Mouse (Mus musculus) hindbrain, embryonic 14.5 days (tissue): ENCODE results near the gene Ctnnd2. TPM values are rescaled to one million over a fixed set of nuclear protein-coding genes. Genes with fewer than 3 reads are reported as not detected.

Experiments used
- ATAC-seq: fragments of 200-750 bp; cut with Nextera tagmentation; 2 replicates; pipeline ENCODE4 v1.8.0; 2017; ENCODE audit warnings: moderate number of reproducible peaks, mild to moderate bottlenecking, moderate TSS enrichment, moderate library complexity; ENCODE audit not compliant: low FRiP score
- DNase-seq: peaks from one replicate; pipeline ENCODE4 v3.0.0-alpha.2; 2015; ENCODE audit warnings: low spot score
- H3K27ac ChIP-seq: fragments of 300-500 bp; sonication (generic); 2 replicates; pipeline ENCODE4 v1.5.1; 2014; ENCODE audit warnings: mild to moderate bottlenecking, moderate library complexity
- H3K27me3 ChIP-seq: fragments of 300-500 bp; sonication (generic); 2 replicates; pipeline ENCODE4 v1.6.1; 2014; ENCODE audit warnings: mild to moderate bottlenecking, low read length, mixed read lengths; ENCODE audit not compliant: control insufficient read depth, insufficient read depth
- H3K36me3 ChIP-seq: fragments of 300-500 bp; sonication (generic); replicated peaks from 2 replicates; pipeline ENCODE4 v1.6.1; 2014; ENCODE audit not compliant: control insufficient read depth, insufficient read depth
- H3K4me1 ChIP-seq: fragments of 300-500 bp; sonication (generic); replicated peaks from 2 replicates; pipeline ENCODE4 v1.6.1; 2014; ENCODE audit warnings: antibody characterized with exemption, low read length, mixed read lengths; ENCODE audit not compliant: control insufficient read depth, insufficient read depth
- H3K4me2 ChIP-seq: fragments of 300-500 bp; sonication (generic); replicated peaks from 2 replicates; pipeline ENCODE4 v1.6.1; 2014; ENCODE audit warnings: mild to moderate bottlenecking, moderate library complexity
- H3K4me3 ChIP-seq: fragments of 300-500 bp; sonication (generic); replicated peaks from 2 replicates; pipeline ENCODE4 v1.5.1; 2014; ENCODE audit warnings: mild to moderate bottlenecking, low read length
- H3K9ac ChIP-seq: fragments of 300-500 bp; sonication (generic); 2 replicates; pipeline ENCODE4 v1.6.1; 2014
- H3K9me3 ChIP-seq: fragments of 300-500 bp; sonication (generic); 2 replicates; pipeline ENCODE4 v1.6.1; 2016; ENCODE audit warnings: low read length; ENCODE audit not compliant: control insufficient read depth
- WGBS: fragments of 180-500 bp; shearing (Covaris S2); extraction: QIAGEN DNeasy Blood & Tissue Kit; methylation state at CpG from one replicate; pipeline ENCODE4 v1.1.7; 2014; 5-methylcytosine and 5-hydroxymethylcytosine counted together
- polyA plus RNA-seq: library from polyadenylated mRNA; unstranded; fragments of >200 nt; fragmentation: Nextera tagmentation; extraction: Ambion mirVana; gene quantifications from 2 replicates; pipeline ENCODE4 v1.2.1, GENCODE M21; 2014

The Ctnnd2 gene
- polyA plus RNA-seq, 1 experiment from 2014 or later = 64.2 TPM

DNA sequence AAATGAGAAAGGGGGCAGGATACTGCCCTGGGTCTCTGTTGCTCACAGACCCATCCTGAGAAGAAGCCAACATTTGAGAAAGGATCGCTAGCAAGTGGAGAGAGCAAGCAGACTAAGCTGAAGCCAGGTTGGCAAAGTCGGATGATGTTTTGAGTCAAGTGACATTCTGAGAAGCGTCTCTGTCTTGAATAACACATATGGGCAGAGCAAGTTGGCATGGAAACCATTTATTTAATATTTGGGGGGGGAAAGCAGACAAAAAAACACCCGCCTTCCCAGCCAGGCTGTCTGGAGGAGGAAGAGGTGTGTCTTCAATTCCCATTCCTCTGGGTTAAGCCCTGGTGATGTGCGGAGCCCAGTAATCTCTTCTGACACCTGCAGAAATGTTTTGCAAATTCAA lies 832.1 kb downstream of the Ctnnd2 start:
- no peak overlapping the region for H3K27ac ChIP-seq
- no peak overlapping the region for H3K4me2 ChIP-seq
- peaks cover 10% of the 10 kb centered on the region; the same call in 1 of the 2 replicates for H3K36me3 ChIP-seq
- H3K4me3 ChIP-seq = no peak overlapping the region
- H3K27me3 ChIP-seq = no peaks in the 10 kb centered on the region
- DNase-seq (no peak), ATAC-seq (no peak)
- H3K9me3 ChIP-seq = no peaks in the 10 kb centered on the region
- no peaks in the 10 kb centered on the region for H3K4me1 ChIP-seq
- 88% methylated on average over 5 of the region's 5 CpGs for WGBS
- H3K9ac ChIP-seq = no peak overlapping the region

DNA sequence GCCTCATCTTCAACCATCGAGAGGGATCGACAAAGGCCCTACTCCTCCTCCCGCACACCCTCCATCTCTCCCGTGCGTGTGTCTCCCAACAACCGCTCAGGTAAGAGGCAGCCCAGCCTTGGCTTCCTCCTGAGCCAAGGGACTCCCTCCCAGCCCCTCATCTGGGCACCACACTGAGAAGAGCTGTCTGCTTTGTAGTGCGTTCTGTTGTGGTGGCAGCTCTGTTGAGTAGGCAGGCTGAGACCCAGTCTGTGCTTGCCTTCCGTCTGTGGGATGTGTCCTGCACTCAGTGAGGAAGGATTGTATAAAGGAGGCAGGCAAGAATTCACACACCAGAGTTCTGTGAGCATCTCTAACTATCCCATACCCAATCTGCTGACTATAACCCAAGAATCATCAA lies 832.6 kb downstream of the Ctnnd2 start:
- H3K27ac ChIP-seq = no peak overlapping the region
- ATAC-seq (no peak), DNase-seq (no peak)
- H3K9ac ChIP-seq = no peak overlapping the region
- H3K4me1 ChIP-seq = no peaks in the 10 kb centered on the region
- no peaks in the 10 kb centered on the region for H3K9me3 ChIP-seq
- no peak overlapping the region for H3K4me3 ChIP-seq
- no peaks in the 10 kb centered on the region for H3K27me3 ChIP-seq
- no peak overlapping the region for H3K4me2 ChIP-seq
- peaks cover 12% of the 10 kb centered on the region; the same call in 1 of the 2 replicates for H3K36me3 ChIP-seq
- 86% methylated on average over 8 of the region's 8 CpGs for WGBS

DNA sequence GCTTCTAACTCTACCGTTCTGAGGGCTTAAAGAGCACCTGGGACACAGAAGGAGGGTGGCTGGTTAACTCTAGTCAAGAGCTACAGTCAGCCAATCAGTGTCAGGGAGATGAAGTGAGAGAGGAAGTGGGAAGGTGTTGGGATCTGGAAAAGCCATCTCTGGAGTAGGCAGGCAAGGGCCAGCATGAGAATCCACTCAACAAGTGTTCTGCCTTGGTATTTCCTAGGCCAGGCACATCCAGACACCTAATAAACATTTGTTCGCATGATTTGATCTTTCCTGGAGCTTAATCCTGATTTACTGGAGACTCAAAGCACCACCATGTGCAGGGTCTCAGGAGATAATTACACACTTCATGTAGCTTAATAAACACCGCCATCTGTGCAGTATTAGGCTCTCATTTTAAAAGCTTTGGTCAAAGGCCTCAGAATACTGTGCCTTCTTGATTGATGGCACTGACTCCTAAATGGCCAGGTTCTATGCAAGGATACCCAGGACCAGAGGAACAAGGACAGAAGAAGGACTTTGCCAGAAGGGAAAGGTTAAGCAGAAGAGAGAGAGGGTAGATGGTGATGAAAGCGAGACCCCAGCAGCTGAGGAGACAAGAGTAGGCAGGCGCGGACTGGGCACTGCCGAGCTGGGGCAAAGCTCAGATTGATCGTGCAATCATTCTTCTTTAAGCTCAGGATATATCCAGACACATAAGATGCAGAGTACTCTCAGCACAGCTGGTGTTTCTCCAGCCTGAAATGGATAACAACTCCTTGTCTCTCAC lies 833.8 kb downstream of the Ctnnd2 start:
- H3K4me2 ChIP-seq = no peak overlapping the region
- H3K36me3 ChIP-seq = peaks cover 12% of the 10 kb centered on the region; the same call in 1 of the 2 replicates
- WGBS = 81% methylated on average over 8 of the region's 8 CpGs
- H3K9me3 ChIP-seq = no peaks in the 10 kb centered on the region
- no peak for DNase-seq
- no peak overlapping the region for H3K9ac ChIP-seq
- no peak overlapping the region for H3K4me3 ChIP-seq
- H3K27me3 ChIP-seq = no peaks in the 10 kb centered on the region
- H3K27ac ChIP-seq = no peak overlapping the region
- H3K4me1 ChIP-seq = no peaks in the 10 kb centered on the region
- no peak for ATAC-seq

DNA sequence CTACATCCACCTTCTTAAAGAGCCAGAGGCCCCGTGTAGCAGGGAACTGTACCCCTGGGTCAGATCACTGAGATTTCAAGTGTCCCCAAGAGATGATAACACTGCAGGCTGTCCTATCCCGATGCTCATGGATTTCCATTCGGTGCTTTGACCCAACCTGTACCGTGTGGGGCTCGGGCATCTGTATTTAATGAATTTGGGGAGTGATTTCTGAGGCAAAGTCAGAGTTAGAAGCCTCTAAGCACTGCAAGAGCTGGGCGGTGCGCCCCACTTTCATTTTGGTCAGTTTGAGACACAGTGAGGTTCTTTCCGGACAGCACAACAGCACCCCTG lies 834.4 kb downstream of the Ctnnd2 start:
- no peak for ATAC-seq
- 91% methylated on average over 8 of the region's 8 CpGs for WGBS
- no peak overlapping the region for H3K27ac ChIP-seq
- peaks cover 12% of the 10 kb centered on the region; the same call in 1 of the 2 replicates for H3K36me3 ChIP-seq
- no peak overlapping the region for H3K9ac ChIP-seq
- no peak overlapping the region for H3K4me3 ChIP-seq
- no peaks in the 10 kb centered on the region for H3K4me1 ChIP-seq
- no peak overlapping the region for H3K4me2 ChIP-seq
- H3K9me3 ChIP-seq = no peaks in the 10 kb centered on the region
- H3K27me3 ChIP-seq = no peaks in the 10 kb centered on the region
- no peak for DNase-seq

DNA sequence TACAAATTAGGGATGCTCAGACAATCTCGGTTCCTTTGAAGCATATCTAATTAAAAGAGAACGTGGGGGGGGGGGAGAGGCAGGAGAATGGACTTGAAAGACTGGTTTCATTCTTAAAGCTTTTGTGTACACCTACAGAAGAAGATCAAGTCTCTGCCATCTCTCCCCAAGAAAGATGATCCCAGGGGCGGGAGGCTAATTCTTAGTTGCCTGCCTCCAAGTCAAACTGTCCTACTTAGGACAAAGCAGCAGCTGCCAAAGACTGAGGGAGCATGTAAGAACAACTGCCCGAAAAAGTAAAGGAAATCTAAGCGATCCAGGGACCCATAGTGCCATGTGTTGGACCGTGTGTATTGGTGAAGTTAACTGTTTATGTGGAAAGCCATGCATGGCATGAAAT lies 836.2 kb downstream of the Ctnnd2 start:
- H3K4me3 ChIP-seq = no peak overlapping the region
- WGBS = 73% methylated on average over 6 of the region's 6 CpGs
- no peaks in the 10 kb centered on the region for H3K27me3 ChIP-seq
- no peak for DNase-seq
- H3K9ac ChIP-seq = no peak overlapping the region
- H3K36me3 ChIP-seq = peaks cover 12% of the 10 kb centered on the region; the same call in 1 of the 2 replicates
- no peak overlapping the region for H3K27ac ChIP-seq
- no peaks in the 10 kb centered on the region for H3K4me1 ChIP-seq
- ATAC-seq = no peak
- H3K9me3 ChIP-seq = no peaks in the 10 kb centered on the region
- no peak overlapping the region for H3K4me2 ChIP-seq

DNA sequence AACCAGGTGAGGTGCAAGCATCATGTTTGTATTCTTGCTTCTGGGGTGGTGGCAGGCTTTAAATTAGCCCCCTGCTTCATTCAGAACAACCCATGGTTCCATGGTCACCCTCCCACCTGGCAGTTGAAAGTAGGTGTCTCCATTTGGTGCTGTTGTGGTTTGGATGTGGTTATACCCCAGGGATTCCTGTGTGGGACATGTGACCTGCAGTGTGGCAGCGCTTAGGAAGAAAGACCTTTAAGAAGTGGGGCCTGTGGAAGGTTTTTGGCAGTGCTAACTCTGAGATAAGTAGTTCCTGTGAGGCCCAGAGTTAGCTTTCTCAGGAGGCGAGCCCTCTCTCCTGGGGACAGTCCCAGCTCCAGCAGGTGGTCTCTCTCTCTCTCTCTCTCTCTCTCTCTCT lies 848.4 kb downstream of the Ctnnd2 start:
- ATAC-seq (no peak), DNase-seq (no peak)
- no peaks in the 10 kb centered on the region for H3K4me1 ChIP-seq
- H3K27ac ChIP-seq = no peak overlapping the region
- no peaks in the 10 kb centered on the region for H3K27me3 ChIP-seq
- no peak overlapping the region for H3K4me2 ChIP-seq
- WGBS = 88% methylated on average over 2 of the region's 2 CpGs
- no peaks in the 10 kb centered on the region for H3K36me3 ChIP-seq
- no peak overlapping the region for H3K9ac ChIP-seq
- no peak overlapping the region for H3K4me3 ChIP-seq
- H3K9me3 ChIP-seq = no peaks in the 10 kb centered on the region

DNA sequence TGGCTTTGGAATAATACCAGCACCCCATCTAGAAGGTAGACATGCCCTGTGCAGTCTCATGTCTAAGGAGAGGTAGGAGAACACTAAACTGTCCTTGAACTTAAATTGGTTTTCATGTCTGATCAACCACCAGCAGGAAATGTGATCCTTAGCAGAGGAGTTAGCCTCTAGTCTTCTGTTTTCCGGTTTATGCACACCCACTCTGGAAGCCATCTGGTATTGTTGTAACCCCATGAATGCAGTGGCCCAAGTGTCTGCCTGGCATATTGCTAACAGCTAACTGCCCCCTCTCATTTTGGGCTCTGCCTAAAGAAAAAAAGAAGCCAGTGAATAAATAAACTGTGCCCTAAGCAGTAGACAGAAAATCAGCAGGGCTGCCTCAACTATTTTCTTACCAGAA lies 849.6 kb downstream of the Ctnnd2 start:
- H3K4me1 ChIP-seq = no peaks in the 10 kb centered on the region
- no peaks in the 10 kb centered on the region for H3K27me3 ChIP-seq
- no peak for DNase-seq
- H3K9me3 ChIP-seq = no peaks in the 10 kb centered on the region
- H3K27ac ChIP-seq = no peak overlapping the region
- no peak overlapping the region for H3K4me3 ChIP-seq
- no peak for ATAC-seq
- WGBS = 65% methylated on average over 1 of the region's 1 CpGs
- H3K36me3 ChIP-seq = peaks cover 5% of the 10 kb centered on the region; the same call in 1 of the 2 replicates
- H3K9ac ChIP-seq = no peak overlapping the region
- H3K4me2 ChIP-seq = no peak overlapping the region

DNA sequence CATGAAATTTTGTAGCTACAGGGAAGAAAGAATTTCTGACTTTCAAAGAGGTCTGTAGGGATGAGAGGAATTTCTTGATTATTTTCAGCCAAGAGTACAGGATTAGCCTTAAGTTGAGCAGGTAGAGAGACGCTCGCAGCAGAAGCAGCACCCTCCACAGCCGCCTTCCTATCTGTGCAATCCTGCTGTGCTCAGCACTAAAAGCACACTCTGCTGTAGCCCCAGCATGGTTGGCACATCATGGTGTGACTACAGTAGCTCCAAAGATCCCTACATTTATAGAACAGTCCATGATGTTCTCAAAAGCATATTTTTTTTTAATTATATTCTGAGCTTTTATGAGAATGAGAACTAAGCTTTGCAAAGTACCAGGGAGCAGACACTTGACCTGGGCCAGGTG lies 850.1 kb downstream of the Ctnnd2 start:
- 91% methylated on average over 3 of the region's 3 CpGs for WGBS
- H3K36me3 ChIP-seq = peaks cover 10% of the 10 kb centered on the region; the same call in 1 of the 2 replicates
- H3K4me2 ChIP-seq = no peak overlapping the region
- DNase-seq (no peak), ATAC-seq (no peak)
- no peak overlapping the region for H3K4me3 ChIP-seq
- H3K9ac ChIP-seq = no peak overlapping the region
- H3K27me3 ChIP-seq = no peaks in the 10 kb centered on the region
- no peaks in the 10 kb centered on the region for H3K9me3 ChIP-seq
- H3K4me1 ChIP-seq = no peaks in the 10 kb centered on the region
- no peak overlapping the region for H3K27ac ChIP-seq

DNA sequence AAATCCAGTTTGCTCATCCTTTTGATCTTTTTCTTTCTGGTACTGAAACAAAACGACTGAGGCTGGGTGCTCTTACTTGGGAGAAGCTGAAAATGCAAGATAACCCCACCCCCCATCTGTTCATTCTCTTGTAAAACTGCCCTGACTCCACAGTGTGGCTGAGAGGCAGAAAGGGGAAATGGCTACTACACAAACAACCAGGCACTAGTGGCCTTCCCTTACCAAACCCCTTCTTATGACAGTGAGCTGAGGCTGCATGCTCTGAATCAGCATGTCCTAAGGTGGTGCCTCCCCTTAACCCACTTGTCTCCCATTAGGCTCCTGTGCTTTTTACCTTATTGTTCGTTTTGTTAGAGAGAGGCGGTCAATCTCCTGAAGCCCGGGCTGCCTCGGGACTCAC lies 851.4 kb downstream of the Ctnnd2 start:
- DNase-seq = no peak
- no peaks in the 10 kb centered on the region for H3K9me3 ChIP-seq

More for the DNA sequence above, 851.4 kb downstream of the Ctnnd2 start:
- Histone ChIP-seq H3K27ac (no peak overlapping the region), H3K36me3 (peaks cover 16% of the 10 kb centered on the region), H3K27me3 (no peaks in the 10 kb centered on the region), H3K4me3 (no peak overlapping the region), H3K4me2 (no peak overlapping the region), H3K4me1 (no peaks in the 10 kb centered on the region), H3K9ac (no peak overlapping the region)
- ATAC-seq = no peak
- WGBS = 87% methylated on average over 5 of the region's 5 CpGs
